Mouse (Mus musculus) myocyte (in vitro differentiated cells): Measurements from ENCODE around the gene Wdr18.

ENCODE experiments used
- E2F4 ChIP-seq: IDR thresholded peaks from one replicate; pipeline ENCODE4 v1.6.1; 2011; ENCODE audit warnings: mild to moderate bottlenecking, control low read depth, moderate library complexity; ENCODE audit not compliant: insufficient read depth
- MYOD1 ChIP-seq, 3 experiments: IDR thresholded peaks; one replicate each; pipeline ENCODE4 v1.6.1; 2011; ENCODE audit warnings: control low read depth in 2 of 3, low read depth in 2 of 3, mild to moderate bottlenecking in 2 of 3, moderate library complexity in 1 of 3; ENCODE audit not compliant: insufficient read length in 2 of 3, control insufficient read depth in 1 of 3
- POLR2A ChIP-seq: IDR thresholded peaks from one replicate; pipeline ENCODE4 v1.6.1; 2011; ENCODE audit warnings: low read depth, mild to moderate bottlenecking, control low read depth, moderate library complexity; ENCODE audit not compliant: insufficient read length
- POLR2AphosphoS2 ChIP-seq: IDR thresholded peaks from one replicate; pipeline ENCODE4 v1.6.1; 2011; ENCODE audit warnings: low read depth, control low read depth; ENCODE audit not compliant: insufficient read length
- SRF ChIP-seq: IDR thresholded peaks from one replicate; pipeline ENCODE4 v1.6.1; 2011; ENCODE audit warnings: low read depth; ENCODE audit not compliant: control insufficient read depth, insufficient read length

- TF ChIP-seq POLR2A: no peak
- TF ChIP-seq SRF: no peak
- TF ChIP-seq POLR2AphosphoS2: no peak
- TF ChIP-seq MYOD1 (IDR thresholded peaks at IDR 0.05; ENCODE audit: control insufficient read depth in 1 of 3, insufficient read length in 2 of 3, low read depth in 2 of 3): no peak
- no peak for TF ChIP-seq E2F4
Measured at GRCm38 (mm10) chr10:80017771-80018170, 57.8 kb downstream of the Wdr18 start.
